Mouse (Mus musculus) forebrain, postnatal 0 days (tissue): Measurements from ENCODE around the gene Fbxl5. TPM values are rescaled to one million over a fixed set of nuclear protein-coding genes. Genes with fewer than 3 reads are reported as not detected.
A peak's percentile ranks its signal among the peaks of the same experiment; 100 is the strongest.

Experiments
- ATAC-seq: fragments of 200-750 bp; cut with Nextera tagmentation; 2 replicates; pipeline ENCODE4 v1.8.0; 2017; ENCODE audit warnings: mild to moderate bottlenecking, moderate library complexity
- DNase-seq: peaks from one replicate; pipeline ENCODE4 v3.0.0-alpha.2; 2015
- H3K27ac ChIP-seq: fragments of 300-500 bp; sonication (generic); 2 replicates; pipeline ENCODE4 v1.5.1; 2014; ENCODE audit warnings: low read depth, mild to moderate bottlenecking, antibody characterized with exemption, low read length, moderate library complexity, mixed read lengths
- H3K27me3 ChIP-seq: fragments of 300-500 bp; sonication (generic); 2 replicates; pipeline ENCODE4 v1.6.1; 2014; ENCODE audit warnings: mild to moderate bottlenecking, low read length, mixed read lengths; ENCODE audit not compliant: insufficient read depth
- H3K36me3 ChIP-seq: fragments of 300-500 bp; sonication (generic); 2 replicates; pipeline ENCODE4 v1.6.1; 2014; ENCODE audit warnings: mild to moderate bottlenecking, moderate library complexity; ENCODE audit not compliant: insufficient read depth
- H3K4me1 ChIP-seq: fragments of 300-500 bp; sonication (generic); 2 replicates; pipeline ENCODE4 v1.6.1; 2014; ENCODE audit warnings: antibody characterized with exemption; ENCODE audit not compliant: insufficient read depth
- H3K4me2 ChIP-seq: fragments of 300-500 bp; sonication (generic); 2 replicates; pipeline ENCODE4 v1.6.1; 2014; ENCODE audit warnings: low read depth, mild to moderate bottlenecking, moderate library complexity
- H3K4me3 ChIP-seq: fragments of 300-500 bp; sonication (generic); 2 replicates; pipeline ENCODE4 v1.5.1; 2014; ENCODE audit warnings: low read depth, low read length, mixed read lengths
- H3K9ac ChIP-seq: fragments of 300-500 bp; sonication (generic); 2 replicates; pipeline ENCODE4 v1.6.1; 2014; ENCODE audit warnings: mild to moderate bottlenecking
- H3K9me3 ChIP-seq: fragments of 300-500 bp; sonication (generic); 2 replicates; pipeline ENCODE4 v1.6.1; 2016; ENCODE audit warnings: low read length
- CTCF ChIP-seq: sonication (generic); IDR thresholded peaks from 2 replicates; pipeline ENCODE4 v1.5.1; 2016; ENCODE audit warnings: antibody characterized with exemption, control low read depth, low read depth
- WGBS: fragments of 180-500 bp; shearing (Covaris S2); extraction: QIAGEN DNeasy Blood & Tissue Kit; methylation state at CpG from one replicate; pipeline ENCODE4 v1.1.7; 2014; 5-methylcytosine and 5-hydroxymethylcytosine counted together
- polyA plus RNA-seq: library from polyadenylated mRNA; unstranded; fragments of >200 nt; fragmentation: Nextera tagmentation; extraction: Ambion mirVana; gene quantifications from 2 replicates; pipeline ENCODE4 v1.2.1, GENCODE M21; 2015
- total RNA-seq: library from RNA; depleted of rRNA; stranded (reverse); fragments of >200 nt; gene quantifications from 2 replicates; pipeline ENCODE4 v1.2.3, GENCODE M21; 2014

Fbxl5 gene
- total and polyA plus RNA-seq, 2 experiments from 2014 or later = 77.1 to 132 TPM

DNA sequence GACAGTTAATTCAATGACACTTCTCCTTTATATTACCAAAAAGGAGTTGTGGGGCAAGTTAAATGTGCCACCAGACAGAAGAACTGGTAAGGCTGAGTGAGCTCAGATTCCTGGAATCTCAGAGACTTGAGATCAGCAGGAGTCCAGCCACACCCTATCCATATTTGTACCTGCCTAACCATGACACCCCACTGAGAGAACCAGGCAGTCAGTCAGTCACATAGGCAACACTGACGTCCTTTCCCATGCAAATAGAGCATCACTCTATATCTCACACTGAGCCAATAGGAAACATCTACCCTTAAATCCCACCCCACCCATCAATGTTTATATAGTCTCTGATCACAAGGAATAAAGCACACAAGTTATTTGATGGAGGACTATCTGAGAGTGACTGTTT lies 5.7 kb downstream of the Fbxl5 start:
- no peak overlapping the region for H3K4me2 ChIP-seq
- DNase-seq (no peak), ATAC-seq (no peak)
- H3K9me3 ChIP-seq = no peaks in the 10 kb centered on the region
- no peak overlapping the region for H3K27ac ChIP-seq
- no peak for TF ChIP-seq CTCF
- H3K9ac ChIP-seq = no peak overlapping the region
- no peaks in the 10 kb centered on the region for H3K36me3 ChIP-seq
- WGBS = 67% methylated on average over 1 of the region's 1 CpGs
- H3K27me3 ChIP-seq = no peaks in the 10 kb centered on the region
- no peak overlapping the region for H3K4me3 ChIP-seq
- H3K4me1 ChIP-seq = no peaks in the 10 kb centered on the region

DNA sequence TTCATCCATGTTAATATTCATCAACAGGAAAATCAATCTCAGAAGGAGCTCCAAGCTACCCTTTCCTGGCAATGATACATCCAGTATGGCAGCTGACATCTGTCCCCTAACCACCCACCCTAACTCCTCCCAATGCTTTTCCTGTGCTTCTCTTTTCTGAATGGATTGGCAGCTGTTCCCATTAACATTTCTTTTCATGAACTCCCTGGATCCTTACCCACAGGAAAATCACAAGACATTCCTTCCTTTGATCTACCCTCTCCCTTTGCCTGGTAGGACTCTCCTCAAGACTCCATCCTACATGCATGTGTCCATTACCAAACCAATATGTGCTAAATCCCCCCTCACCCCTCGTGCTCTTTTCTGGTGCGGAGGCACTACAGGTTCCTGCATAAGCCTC lies 6.9 kb downstream of the Fbxl5 start:
- no peak overlapping the region for H3K9ac ChIP-seq
- no peak for DNase-seq
- no peak for ATAC-seq
- H3K9me3 ChIP-seq = no peaks in the 10 kb centered on the region
- H3K4me1 ChIP-seq = no peaks in the 10 kb centered on the region
- no peak overlapping the region for H3K4me2 ChIP-seq
- no peak for TF ChIP-seq CTCF
- H3K4me3 ChIP-seq = no peak overlapping the region
- H3K27me3 ChIP-seq = no peaks in the 10 kb centered on the region
- 93% methylated on average over 2 of the region's 2 CpGs for WGBS
- H3K27ac ChIP-seq = no peak overlapping the region
- no peaks in the 10 kb centered on the region for H3K36me3 ChIP-seq

DNA sequence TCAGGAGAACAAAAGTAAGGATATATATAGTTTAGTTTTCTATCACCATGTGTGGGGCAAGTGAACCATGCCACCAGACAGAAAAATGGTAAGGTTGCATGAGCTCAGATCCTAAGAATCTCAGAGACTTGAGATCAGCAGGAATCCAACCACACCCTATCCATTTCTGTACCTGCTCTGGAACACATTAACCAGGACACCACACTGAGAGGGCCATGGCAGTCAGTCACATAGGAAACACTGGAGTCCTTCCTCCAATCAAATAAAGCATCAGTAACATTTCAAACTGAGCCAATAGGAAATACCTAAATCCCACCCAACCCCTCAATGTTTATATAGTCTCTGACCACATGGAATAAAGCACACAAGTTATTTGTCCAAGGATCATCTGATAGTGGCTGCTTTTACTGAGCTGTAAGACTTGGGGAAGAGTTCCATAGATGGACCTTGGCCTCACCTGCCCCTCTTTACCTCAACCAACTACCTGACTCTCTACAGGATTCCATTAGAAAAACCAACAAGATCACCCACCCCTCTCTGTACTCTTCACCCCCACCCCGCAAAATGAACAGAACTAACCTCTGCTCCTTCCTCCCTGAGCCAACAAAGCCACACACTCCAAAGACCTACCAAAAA lies 10.9 kb downstream of the Fbxl5 start:
- Histone ChIP-seq H3K9ac (no peak overlapping the region), H3K4me1 (no peaks in the 10 kb centered on the region), H3K4me2 (no peak overlapping the region), H3K27me3 (no peaks in the 10 kb centered on the region), H3K4me3 (no peak overlapping the region), H3K9me3 (no peaks in the 10 kb centered on the region), H3K27ac (no peak overlapping the region), H3K36me3 (no peaks in the 10 kb centered on the region)
- DNase-seq (no peak), ATAC-seq (no peak)
- TF ChIP-seq CTCF = no peak
- WGBS = 90% methylated on average over 1 of the region's 1 CpGs

- TF ChIP-seq CTCF = no peak
- Histone ChIP-seq H3K9ac (peak overlapping the region; percentile 72), H3K27ac (peak overlapping the region; percentile 81), H3K4me1 (no peaks in the 10 kb centered on the region), H3K9me3 (no peaks in the 10 kb centered on the region), H3K4me2 (peak overlapping the region; percentile 67), H3K27me3 (no peaks in the 10 kb centered on the region), H3K36me3 (no peaks in the 10 kb centered on the region), H3K4me3 (peak overlapping the region; percentile 51)
- peak; percentile 100 for ATAC-seq
- peak; percentile 92 for DNase-seq
- 4% methylated on average over 48 of the region's 48 CpGs for WGBS
Measured at GRCm38 (mm10) chr5:43807744-43808696, 13.4 kb downstream of the Fbxl5 start.

DNA sequence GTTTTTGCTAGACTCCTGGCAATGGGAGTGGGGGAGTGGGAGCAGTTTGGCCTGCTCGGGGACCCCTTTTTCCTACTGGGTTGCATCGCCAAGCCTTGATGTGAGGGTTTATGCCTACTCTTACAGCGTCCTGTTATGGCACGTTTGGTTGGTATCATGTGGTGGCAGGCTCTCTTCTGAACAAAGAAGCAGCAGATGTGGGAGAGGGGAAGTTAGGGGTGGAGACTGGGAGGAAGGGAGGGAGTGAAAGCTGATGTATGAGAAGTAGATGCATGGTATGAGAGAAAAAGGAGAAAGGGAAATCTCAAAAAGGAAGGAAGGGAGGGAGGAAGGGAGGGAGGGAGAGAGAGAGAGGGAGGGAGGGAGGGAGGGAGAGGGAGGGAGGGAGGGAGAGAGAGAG lies 14.5 kb downstream of the Fbxl5 start:
- Histone ChIP-seq H3K9ac (no peak overlapping the region), H3K4me2 (no peak overlapping the region), H3K4me3 (no peak overlapping the region), H3K27me3 (no peaks in the 10 kb centered on the region), H3K9me3 (no peaks in the 10 kb centered on the region), H3K36me3 (no peaks in the 10 kb centered on the region), H3K27ac (no peak overlapping the region), H3K4me1 (no peaks in the 10 kb centered on the region)
- TF ChIP-seq CTCF = no peak
- ATAC-seq = no peak
- 77% methylated on average over 4 of the region's 4 CpGs for WGBS
- DNase-seq = no peak

GRCm38 (mm10) chr5:43806340-43806739 lies 15.1 kb downstream of the Fbxl5 start:
- no peak overlapping the region for H3K4me2 ChIP-seq
- H3K4me3 ChIP-seq = no peak overlapping the region
- H3K9me3 ChIP-seq = no peaks in the 10 kb centered on the region
- DNase-seq (no peak), ATAC-seq (no peak)
- WGBS = 94% methylated on average over 7 of the region's 7 CpGs
- no peaks in the 10 kb centered on the region for H3K4me1 ChIP-seq
- H3K36me3 ChIP-seq = no peaks in the 10 kb centered on the region
- H3K27ac ChIP-seq = no peak overlapping the region
- H3K27me3 ChIP-seq = no peaks in the 10 kb centered on the region
- no peak overlapping the region for H3K9ac ChIP-seq
- TF ChIP-seq CTCF = no peak

GRCm38 (mm10) chr5:43805401-43805800 lies 16.0 kb downstream of the Fbxl5 start:
- WGBS = 58% methylated on average over 2 of the region's 2 CpGs
- Histone ChIP-seq H3K4me2 (no peak overlapping the region), H3K4me1 (no peaks in the 10 kb centered on the region), H3K36me3 (no peaks in the 10 kb centered on the region), H3K9me3 (no peaks in the 10 kb centered on the region), H3K27ac (no peak overlapping the region), H3K9ac (no peak overlapping the region), H3K4me3 (no peak overlapping the region), H3K27me3 (no peaks in the 10 kb centered on the region)
- ATAC-seq (no peak), DNase-seq (no peak)
- TF ChIP-seq CTCF = no peak
